Mouse (Mus musculus) CD4-positive, CD25-positive, alpha-beta regulatory T cell, adult 2 months (primary cell): ENCODE results near the gene Srrm1.
"Not testable (repeated sequence)": the region's sequence is repeated elsewhere in the genome, so short reads cannot be mapped to it uniquely, and the experiment has no call there.

Source experiments
- DNase-seq: peaks from one replicate; pipeline ENCODE4 v3.0.0-alpha.2; 2012; ENCODE audit warnings: low read depth, low spot score

Srrm1 gene

DNA sequence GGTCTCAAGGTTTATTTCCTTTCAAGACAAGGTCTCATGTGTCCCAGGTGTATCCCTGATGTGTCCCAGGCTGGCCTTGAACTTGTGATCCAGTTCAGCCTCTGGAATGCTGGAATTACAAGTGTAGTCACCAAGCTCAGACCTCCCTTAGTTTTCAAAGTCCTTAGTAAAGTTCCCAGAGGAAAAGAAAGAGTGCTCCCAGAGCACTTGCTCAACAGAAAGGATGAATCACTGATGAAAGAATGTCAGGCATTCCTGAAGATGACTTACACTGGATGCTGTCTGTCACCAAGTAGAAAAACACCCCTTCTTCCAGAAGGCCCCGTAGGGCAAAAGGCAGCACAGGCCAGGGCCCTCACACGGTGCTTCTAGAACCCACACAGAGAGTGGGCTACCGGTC is 52.0 kb downstream of the Srrm1 start:
- no peak for DNase-seq

DNA sequence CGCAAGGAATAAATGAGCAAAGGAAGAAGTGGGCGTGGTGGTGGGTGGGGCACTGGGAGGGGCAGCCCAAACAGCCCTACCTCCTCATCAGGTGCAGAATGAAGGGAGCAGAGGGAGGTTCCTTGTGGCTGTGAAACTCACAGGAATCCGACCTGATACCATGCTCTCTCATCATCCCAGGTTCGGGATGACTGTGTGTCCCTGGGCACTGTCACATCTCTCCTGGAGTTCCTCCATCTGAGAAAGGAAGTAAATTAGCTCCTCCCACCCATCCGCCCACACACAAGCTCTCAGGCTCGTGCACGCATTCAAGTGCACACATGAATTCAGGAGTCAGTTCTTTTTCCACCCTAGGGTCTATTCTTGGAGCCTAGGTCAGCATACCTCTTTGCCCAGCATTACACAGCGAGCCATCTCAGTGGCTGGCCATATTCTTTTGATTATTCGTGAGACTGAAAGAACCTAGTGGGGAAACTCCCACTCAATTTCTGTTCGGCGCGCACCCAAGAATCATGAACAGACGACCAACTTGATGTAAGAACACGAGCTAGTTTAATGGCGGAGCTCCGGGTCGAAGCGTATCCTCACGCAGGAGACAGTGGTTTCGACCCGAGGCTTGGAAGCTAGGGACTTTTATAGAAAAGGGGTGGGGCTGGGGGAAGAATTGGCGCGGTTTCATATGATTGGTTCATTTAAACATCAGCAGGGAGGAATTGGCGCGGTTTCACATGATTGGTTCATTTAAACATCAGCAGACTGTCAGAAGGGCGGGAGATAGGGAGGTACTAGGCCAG is 52.7 kb downstream of the Srrm1 start:
- no peak for DNase-seq

DNA sequence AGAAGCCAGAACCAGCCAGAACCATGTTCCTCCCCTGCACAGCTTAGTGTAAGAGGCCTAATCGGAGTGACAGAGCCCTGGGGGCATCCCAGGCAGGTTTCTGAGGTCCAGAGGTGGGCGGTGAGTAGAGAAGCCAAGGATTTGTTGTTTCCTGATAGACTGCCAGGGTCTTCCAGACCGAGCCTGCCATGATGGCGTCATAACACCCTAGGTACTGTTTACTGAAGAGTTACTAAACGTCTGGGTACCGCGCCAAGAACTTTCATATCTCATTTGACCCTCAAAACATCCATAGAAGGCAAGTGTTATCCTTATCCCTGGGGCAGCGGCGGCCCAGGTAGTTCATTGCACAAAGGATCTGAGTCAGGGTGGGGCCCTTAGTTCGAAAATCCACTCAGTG is 54.4 kb downstream of the Srrm1 start:
- no peak for DNase-seq

DNA sequence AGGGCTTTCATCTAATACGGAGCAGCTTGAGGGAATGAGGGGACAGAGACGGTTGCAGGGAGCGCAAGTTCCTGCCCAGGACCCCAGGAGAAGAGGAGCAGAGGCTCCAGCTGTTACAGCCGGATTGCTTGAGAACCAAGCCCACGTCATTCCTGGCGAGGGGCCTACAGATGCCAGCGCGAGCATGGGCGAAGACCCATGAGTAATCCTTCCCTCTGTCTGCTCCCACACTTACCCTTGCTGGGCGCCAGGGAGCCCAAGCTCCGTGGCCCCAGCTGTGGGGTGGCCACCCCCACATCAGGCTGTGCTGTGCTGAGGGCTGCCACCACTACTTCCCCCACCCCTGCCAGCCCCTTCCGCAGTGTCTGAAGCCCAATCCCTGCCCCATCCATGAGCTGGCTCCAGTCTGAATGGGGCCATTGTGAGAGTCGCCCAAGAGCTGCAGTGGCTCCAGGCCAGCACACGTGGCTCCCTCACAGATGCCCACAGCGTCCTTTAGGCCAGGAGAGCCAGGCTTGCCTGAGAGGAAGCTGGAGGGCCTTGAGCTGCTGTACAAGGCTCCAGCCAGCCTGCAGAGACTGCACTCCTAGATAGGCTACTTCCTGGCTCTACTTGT is 55.1 kb downstream of the Srrm1 start:
- DNase-seq, result no peak

DNA sequence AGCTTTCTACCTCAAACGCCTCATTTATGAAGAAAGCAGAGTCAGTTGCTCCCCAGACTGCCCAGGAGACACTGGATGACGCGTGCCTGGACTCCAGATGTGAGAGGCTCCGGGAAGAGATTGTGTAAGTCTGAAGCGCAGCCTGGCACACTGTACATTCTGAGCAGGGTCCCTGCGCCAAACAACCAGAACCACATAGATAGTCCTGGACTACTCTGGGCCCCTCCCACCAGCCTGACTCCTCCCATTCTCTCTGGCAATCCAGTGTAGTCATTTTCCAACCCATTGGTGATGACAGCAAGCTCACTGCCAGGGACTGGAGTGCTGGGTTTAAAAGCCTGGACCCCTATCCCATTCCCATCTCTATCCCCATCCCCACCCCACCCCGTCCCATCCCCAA is 56.0 kb downstream of the Srrm1 start:
- no peak for DNase-seq

DNA sequence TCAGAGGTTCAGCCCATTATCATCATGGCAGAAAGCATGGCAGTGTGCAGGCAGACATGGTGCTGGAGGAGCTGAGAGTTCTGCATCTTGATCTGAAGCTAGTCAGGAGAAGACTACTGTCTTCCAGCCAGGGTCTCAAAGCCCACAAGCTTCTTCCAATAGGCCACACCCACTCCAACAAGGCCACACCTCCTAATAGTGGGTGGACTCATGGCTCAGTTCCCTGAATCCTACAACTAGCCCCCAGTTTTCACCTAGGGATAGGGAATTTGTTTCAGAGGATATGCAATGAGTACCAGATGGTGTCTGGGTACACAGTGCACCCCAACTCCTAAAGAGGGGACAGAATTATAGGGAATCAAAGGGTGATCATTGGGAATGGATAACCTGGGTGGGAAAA is 56.6 kb downstream of the Srrm1 start:
- no peak for DNase-seq

DNA sequence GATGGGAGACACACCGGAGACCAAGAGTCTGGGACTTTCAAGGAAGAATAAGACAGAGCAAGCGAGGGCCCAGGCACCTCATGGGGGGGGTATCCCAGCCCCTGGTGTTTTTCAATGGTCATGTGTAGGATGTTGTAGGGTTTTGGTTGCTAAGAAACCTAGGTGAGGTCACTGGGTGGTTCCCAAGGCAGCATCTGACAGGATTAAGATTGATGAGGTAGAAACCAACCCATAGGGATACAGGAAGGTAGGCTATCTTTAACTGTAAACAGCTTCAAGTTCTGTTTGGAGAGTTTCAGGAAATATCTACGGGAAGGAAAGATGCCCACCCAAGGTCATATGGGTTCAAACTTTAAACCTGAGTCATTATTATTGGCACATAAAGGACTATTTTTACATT is 59.3 kb downstream of the Srrm1 start:
- no peak for DNase-seq

DNA sequence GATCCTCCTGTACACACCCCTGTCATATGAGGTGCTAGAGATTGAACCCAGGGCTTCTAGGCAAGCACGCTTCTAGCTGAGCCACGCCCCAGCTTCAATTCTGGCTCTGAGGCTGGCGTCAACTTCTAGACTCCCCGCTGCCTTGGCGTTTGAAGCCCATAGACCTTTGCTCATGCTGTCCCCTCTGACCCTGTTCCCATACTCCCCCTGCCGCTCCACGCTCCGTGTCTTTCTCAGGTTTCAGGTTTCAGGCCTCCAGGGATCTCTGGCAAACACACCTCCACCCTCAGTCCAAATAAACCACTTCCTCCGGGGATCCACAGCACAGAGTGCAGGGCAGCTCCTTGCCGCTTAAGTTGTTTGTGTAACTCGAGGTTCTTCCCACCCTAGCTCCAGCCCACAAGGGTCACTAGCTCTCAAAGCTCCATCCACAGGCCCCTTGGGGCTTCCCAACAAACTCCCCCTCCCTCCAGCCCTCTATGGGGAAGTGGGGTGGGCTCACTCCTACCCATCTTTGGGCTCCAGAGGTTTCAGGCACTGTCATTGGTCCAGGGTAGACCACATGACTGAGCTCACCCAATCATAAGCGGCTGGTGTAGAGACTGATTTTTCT is 60.5 kb downstream of the Srrm1 start:
- peak; percentile 73 for DNase-seq

DNA sequence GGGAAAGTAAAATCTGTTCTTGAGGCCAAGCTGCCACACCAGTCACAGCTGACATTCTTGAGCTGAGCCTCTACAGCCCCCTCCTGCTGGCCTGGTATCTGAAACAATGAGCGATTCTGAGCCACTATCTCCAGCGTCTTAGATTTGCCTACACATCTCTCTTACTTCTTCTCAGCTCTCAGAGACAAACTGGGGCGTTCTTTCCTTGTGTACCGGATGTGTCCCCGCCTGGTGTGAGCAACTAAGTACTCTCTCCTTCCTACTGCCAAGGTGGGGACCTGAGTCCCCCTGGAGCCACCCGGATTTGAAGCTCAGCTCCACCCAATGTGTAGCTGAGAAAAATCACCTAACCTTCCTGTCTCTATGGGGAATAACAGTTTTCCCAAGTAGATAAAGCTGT is 61.3 kb downstream of the Srrm1 start:
- DNase-seq, result no peak

DNA sequence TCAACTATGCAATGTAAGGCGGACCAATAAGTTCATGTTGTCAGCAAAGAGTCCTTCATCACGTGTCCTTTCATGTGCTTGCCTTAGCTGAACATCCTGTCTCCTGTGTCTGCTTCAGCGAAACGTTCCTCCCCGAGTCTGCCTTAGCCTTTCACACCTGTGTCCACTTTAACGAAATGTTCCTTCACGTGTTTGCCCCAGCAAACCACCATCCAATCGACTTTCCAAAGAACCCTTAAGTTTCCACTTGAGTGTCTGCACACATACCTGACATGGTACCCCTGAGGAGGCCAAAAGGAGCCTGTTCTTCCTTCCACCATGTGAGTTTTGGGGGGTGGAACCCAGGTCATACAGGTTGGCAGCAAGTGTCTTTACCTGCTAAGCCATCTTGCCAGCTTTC is 61.9 kb downstream of the Srrm1 start:
- DNase-seq, result no peak

DNA sequence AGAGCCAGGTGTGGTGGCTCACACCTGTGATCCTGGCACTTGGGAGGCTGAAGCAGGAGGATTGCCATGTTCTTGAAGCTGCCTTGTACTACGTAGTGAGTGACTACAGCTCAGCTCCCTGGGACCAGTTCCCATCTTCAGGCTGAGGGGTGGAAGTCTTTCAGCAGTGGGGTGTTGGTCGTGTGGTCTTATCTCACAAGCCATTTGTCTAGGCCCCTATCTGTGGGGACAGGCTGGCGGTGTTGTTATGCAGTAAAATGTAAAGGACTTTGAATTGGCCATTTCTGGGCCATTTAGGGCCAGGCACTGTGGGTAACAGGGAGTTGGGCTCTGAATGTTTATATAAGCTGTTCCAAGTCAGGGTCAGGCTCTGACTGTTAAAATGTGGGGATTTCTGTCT is 65.1 kb downstream of the Srrm1 start:
- DNase-seq, result no peak

DNA sequence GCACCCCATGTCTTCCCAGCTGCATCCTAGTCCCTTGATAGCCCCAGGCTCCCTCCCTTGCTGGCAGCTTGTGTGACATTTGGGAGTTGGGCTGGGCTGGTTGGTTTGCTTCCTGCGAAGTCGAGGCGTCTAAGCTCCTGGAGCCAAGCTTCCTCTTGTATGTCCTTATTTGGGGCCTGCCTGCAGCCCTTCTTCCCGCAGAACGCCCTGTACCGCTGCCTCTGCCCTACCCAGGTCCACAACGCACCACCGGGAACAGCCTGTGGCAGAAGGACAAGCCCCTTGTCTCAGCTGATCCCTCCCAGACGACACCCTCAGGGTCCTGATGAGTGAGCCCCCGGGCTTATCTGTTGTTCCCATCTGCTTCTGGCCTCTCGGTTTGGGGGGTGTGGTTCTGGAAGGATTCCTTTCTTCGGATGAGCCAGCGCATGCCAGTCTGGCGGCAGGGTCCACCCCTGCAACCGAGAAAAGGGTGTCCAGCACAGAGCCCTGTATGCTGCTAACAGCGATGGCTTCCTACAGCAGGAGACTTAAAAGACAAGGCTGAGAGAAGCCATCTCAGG is 66.2 kb downstream of the Srrm1 start:
- DNase-seq, result no peak

DNA sequence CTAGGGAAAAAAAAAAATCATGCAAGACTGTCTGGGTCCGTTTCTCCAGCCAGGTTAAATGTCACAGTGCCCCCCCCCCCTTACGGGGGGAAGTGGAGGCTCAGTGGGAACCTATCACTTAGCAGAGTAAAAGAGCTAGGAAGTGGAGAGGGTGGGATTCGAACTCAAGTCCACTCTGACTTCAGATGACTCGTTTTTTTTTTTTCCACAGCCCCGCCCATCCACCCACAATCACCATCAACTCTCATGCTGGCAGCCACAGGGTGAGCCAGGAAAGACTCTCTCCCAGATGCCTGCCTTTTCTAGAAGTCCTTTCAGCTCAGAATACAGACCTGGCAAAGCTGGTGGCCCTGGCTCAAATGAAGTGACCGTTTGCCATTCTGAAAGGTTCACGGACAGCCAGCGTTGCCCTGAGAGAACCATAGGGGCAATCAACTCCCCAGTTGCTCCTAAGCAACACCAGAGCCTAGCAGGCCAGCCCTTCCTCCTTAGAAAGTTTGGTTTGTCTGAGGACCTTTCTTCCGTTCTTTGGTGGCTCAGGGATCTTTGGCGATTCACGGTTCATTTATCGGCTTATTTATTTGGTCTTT is 67.0 kb downstream of the Srrm1 start:
- DNase-seq, result no peak

DNA sequence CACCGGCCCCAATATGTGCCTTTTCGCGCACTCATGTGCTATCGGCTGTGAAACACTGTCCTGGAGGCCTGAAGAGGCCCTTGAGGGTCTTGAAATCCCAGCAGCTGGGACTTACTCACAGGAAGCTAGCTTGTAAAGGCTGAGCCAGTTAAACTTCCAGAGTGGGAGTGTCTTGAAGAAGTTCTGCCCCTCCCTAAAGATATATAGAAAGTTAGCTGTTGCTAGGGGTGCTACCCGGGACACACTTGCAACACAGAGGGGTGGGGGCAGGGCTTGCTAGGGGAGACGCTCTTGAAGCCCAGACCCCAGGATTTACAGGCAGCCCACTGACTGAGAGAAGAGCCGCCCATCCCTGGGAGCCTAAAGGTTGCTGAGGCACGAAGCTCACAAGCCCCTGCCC is 67.7 kb downstream of the Srrm1 start:
- no peak for DNase-seq

DNA sequence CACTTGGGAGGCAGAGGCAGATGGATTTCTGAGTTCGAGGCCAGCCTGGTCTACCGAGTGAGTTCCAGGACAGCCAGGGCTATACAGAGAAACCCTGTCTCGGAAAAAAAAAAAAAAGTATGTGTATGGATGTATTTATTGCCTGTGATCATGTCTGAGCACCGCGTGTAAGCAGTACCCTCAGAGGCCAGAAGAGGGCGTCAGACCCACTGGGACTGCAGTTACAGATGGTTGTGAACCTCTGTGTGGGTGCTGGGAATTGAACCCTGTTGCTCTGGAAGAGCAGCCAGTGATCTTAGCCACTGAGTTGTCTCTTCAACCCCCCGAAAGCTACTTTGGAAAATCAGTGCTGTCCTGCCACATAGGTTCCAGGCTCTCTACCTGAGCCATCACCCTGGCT is 69.2 kb downstream of the Srrm1 start:
- DNase-seq, result no peak

DNA sequence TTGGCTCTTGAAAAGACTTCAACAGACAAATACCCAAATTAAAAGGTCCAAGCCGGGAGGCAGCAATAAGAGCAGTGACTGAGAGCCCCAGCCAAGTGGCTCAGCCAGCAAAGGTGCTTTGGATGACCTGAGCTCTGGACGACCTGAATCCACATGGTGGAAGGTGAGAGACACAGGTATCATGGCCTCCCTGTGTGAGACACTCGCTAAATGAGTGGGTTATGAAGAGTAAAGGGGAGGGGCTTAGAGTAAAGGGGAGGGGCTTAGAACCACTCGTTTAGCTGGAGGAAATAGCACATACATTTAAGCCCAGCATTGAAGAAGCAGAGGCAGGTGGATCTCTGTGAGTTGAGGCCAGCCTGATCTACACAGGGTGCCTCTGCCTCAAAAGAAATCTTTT is 69.7 kb downstream of the Srrm1 start:
- DNase-seq, result no peak

DNA sequence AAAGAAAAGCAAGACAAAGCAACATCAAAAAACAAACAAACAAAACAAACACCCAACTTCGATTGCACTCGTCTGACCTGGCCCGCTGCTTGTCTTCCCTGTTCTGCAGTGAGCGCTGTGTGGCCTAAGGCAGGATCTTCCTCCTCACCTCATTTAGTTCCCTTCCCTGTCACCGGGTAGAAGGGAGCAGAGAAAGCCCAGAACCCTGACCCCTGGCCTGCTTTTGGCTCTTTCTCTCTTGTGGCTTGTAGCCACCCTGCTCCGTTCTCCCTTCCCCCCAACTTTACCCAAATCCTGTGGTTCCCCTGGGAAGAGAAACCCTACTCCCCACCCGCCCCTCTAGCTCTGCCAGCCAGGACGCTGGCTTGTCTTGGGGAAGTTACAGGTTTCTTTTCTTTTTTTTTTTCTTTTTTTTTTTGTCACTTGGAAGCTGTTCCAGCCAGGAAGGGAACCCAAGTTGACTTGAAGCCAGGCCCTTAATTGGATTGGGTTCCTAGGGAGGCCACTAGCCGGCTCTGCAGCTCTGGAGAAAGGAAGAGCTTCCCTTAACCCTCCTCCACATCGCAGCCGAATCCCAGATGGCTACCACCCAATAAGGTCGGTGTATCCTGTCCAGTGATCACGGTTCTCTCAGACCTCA is 70.3 kb downstream of the Srrm1 start:
- DNase-seq, result no peak

DNA sequence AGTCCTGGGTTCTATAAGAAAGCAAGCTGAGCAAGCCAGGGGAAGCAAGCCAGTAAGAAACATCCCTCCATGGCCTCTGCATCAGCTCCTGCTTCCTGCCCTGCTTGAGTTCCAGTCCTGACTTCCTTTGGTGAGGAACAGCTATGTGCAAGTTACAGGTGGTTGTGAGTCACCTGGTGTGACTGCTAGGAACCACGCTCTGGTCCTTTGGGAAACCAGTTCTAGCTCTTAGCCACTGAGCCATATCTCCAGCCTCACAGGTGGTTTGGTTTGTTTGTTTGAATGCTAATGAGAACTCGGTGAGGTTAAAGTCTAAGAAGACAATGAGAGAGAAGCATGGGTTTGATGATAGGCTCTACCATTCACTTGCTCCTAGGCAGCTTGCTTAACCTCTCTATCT is 73.1 kb downstream of the Srrm1 start:
- DNase-seq, result not testable (repeated sequence)

DNA sequence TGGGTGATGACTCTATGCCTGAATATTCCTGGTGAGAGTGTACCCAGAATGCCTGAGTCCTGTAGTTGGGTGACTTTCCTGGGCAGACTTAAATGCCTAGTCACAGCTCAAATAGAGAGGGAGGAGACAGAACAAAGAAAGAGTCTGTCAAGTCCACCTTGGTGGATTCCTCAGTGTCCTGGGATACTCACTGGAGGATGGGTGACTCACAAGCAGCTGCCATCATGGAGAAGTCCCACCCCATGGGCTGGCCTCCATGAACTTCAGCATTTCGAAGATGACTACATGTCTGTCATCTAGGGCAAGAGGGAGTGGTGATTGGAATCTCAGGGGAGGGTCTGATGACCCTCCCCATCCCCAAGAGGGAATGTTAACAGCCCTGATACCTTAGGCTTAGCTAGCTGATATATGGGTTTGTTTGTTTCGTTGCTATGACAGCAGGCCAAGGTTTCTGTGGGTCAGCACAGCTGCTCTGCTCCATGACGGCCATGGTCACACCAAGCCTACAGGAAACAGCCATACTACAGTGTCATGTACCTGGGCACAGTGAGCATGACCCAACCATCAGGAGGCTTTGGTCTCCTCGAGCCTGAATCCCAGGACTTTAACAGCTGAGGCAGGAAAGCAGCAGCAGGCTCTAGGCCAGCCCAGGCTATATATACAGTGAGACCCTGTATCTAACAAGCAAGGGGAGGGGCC is 76.3 kb downstream of the Srrm1 start:
- DNase-seq, result no peak

DNA sequence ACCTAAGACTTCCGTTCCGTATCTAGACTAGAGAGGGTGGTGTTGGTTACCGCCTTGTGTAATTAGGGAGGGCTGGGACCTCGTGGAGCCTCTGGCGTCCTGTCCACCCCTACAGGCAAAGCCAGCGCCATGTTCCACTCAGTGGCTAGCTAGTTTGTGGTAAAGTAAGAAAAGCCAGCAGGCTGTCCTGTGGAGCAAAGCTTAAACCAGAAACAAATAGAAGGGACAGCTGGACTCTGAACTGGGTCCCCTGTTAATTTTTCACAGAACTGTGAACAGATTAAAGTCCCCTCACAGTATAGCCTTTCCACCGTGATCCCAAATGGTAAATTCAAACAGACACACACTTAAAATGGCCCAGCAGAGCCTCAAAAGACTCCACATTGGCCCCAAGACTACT is 78.4 kb downstream of the Srrm1 start:
- DNase-seq, result no peak

DNA sequence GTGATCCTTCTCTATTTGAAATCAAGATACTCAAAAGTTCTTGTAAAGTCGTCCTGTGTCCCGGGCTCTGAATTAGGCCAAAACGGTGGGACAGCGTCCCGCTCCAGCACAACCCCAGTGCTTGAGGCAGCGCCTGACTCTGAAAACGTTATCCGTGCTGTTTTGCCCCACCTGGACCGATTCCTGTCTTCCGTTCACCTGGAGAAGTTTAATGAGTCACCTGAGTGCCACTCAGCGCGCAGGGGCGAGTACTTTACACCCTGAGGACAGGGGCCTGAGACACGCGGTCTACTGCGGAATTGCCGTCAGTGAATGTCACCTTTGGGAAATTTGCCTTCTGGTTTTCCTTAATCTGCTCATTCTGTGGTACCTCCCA is 79.8 kb downstream of the Srrm1 start:
- no peak for DNase-seq
